Mouse (Mus musculus) CH12.LX (cell line): Measurements from ENCODE around the gene Foxn2. TPM values are rescaled to one million over a fixed set of nuclear protein-coding genes. Genes with fewer than 3 reads are reported as not detected.

Source experiments
- DNase-seq: peaks from one replicate; pipeline ENCODE4 v3.0.0-alpha.2; 2013; ENCODE audit errors: extremely low read depth
- H3K27ac ChIP-seq: 2 replicates; pipeline ENCODE4 v1.5.1; 2012; ENCODE audit warnings: low read depth, mild to moderate bottlenecking, control low read depth, moderate library complexity; ENCODE audit not compliant: insufficient read depth
- H3K27me3 ChIP-seq: replicated peaks from 2 replicates; pipeline ENCODE3; 2012; ENCODE audit warnings: inconsistent platforms
- H3K36me3 ChIP-seq, 2 experiments: replicated peaks in 1 of 2; 2 replicates each; pipeline versions ENCODE3 to v1.6.1; 2012; ENCODE audit warnings: inconsistent platforms in 1 of 2, low read length in 1 of 2, mild to moderate bottlenecking in 1 of 2, mixed read lengths in 1 of 2, moderate library complexity in 1 of 2; ENCODE audit not compliant: control insufficient read depth in 1 of 2, insufficient read depth in 1 of 2
- H3K4me1 ChIP-seq, 2 experiments: 2 replicates each; pipeline ENCODE4 v1.6.1; 2012; ENCODE audit warnings: inconsistent platforms in 1 of 2, moderate library complexity in 1 of 2; ENCODE audit not compliant: insufficient read depth in 2 of 2, control insufficient read depth in 1 of 2
- H3K4me2 ChIP-seq: 2 replicates; pipeline ENCODE4 v1.6.1; 2012; ENCODE audit warnings: low read depth, mild to moderate bottlenecking, control low read depth; ENCODE audit not compliant: poor library complexity, insufficient read depth, severe bottlenecking
- H3K4me3 ChIP-seq, 3 experiments: fragments of 150-350 bp in 1 of 3; sonication (generic) in 1 of 3; replicated peaks in 1 of 3; 2 replicates each; pipeline versions ENCODE3 to v1.5.1; 2011 to 2012; ENCODE audit warnings: low read depth in 2 of 3, low read length in 2 of 3, mild to moderate bottlenecking in 2 of 3, moderate library complexity in 2 of 3, control low read depth in 1 of 3, improper control_type of control experiment in 1 of 3, inconsistent platforms in 1 of 3, mixed read lengths in 1 of 3; ENCODE audit not compliant: poor library complexity in 1 of 3
- H3K79me2 ChIP-seq: replicated peaks from 2 replicates; pipeline ENCODE4 v1.6.1; 2012; ENCODE audit warnings: mild to moderate bottlenecking, moderate library complexity; ENCODE audit not compliant: control insufficient read depth, poor library complexity, insufficient read depth, severe bottlenecking; ENCODE audit errors: extremely low read depth
- H3K9ac ChIP-seq: 2 replicates; pipeline ENCODE4 v1.6.1; 2012; ENCODE audit warnings: low read depth, mild to moderate bottlenecking, control low read depth, moderate library complexity; ENCODE audit not compliant: insufficient read depth
- H3K9me3 ChIP-seq: replicated peaks from 2 replicates; pipeline ENCODE3; 2012; ENCODE audit warnings: low read length, inconsistent platforms, mixed read lengths
- BHLHE40 ChIP-seq: IDR thresholded peaks from 2 replicates; pipeline ENCODE4 v1.6.1; 2011; ENCODE audit warnings: mild to moderate bottlenecking, low read depth, low read length, improper control_type of control experiment
- CHD1 ChIP-seq: IDR thresholded peaks from 2 replicates; pipeline ENCODE4 v1.6.1; 2012; ENCODE audit warnings: low read depth, low read length, improper control_type of control experiment, inconsistent platforms
- CHD2 ChIP-seq: IDR thresholded peaks from 2 replicates; pipeline ENCODE4 v1.6.1; 2011; ENCODE audit warnings: low read length, improper control_type of control experiment
- CTCF ChIP-seq, 2 experiments: IDR thresholded peaks in 1 of 2; conservative IDR thresholded peaks in 1 of 2; 2 replicates each; pipeline ENCODE4 v1.5.1; 2011 to 2012; ENCODE audit warnings: low read depth in 2 of 2, low read length in 2 of 2, improper control_type of control experiment in 1 of 2, inconsistent platforms in 1 of 2, mild to moderate bottlenecking in 1 of 2, moderate library complexity in 1 of 2
- E2F4 ChIP-seq: IDR thresholded peaks from 2 replicates; pipeline ENCODE4 v1.6.1; 2011; ENCODE audit warnings: low read depth, low read length, improper control_type of control experiment; ENCODE audit not compliant: insufficient replicate concordance
- ELF1 ChIP-seq: IDR thresholded peaks from 2 replicates; pipeline ENCODE4 v1.6.1; 2014; ENCODE audit warnings: low read depth, mild to moderate bottlenecking, inconsistent platforms, low read length, improper control_type of control experiment
- EP300 ChIP-seq: IDR thresholded peaks from 2 replicates; pipeline ENCODE4 v1.6.1; 2011; ENCODE audit warnings: low read length, improper control_type of control experiment
- ETS1 ChIP-seq: conservative IDR thresholded peaks from 2 replicates; pipeline ENCODE4 v1.6.1; 2012; ENCODE audit warnings: low read depth, mild to moderate bottlenecking, inconsistent platforms, low read length, improper control_type of control experiment, moderate library complexity
- GABPA ChIP-seq: IDR thresholded peaks from 2 replicates; pipeline ENCODE4 v1.6.1; 2012; ENCODE audit warnings: low read depth, low read length, improper control_type of control experiment, inconsistent platforms; ENCODE audit not compliant: insufficient replicate concordance
- HCFC1 ChIP-seq: IDR thresholded peaks from 2 replicates; pipeline ENCODE4 v1.6.1; 2012; ENCODE audit warnings: low read depth, mild to moderate bottlenecking, inconsistent platforms, low read length, improper control_type of control experiment
- IRF4 ChIP-seq: IDR thresholded peaks from 2 replicates; pipeline ENCODE4 v1.6.1; 2014; ENCODE audit warnings: low read depth, mild to moderate bottlenecking, inconsistent platforms, low read length, improper control_type of control experiment
- JUN ChIP-seq: IDR thresholded peaks from 2 replicates; pipeline ENCODE4 v1.6.1; 2011; ENCODE audit warnings: low read depth, mild to moderate bottlenecking, low read length, improper control_type of control experiment, moderate library complexity; ENCODE audit not compliant: insufficient read depth
- JUND ChIP-seq: conservative IDR thresholded peaks from 2 replicates; pipeline ENCODE4 v1.6.1; 2011; ENCODE audit warnings: low read depth, low read length, improper control_type of control experiment
- KAT2A ChIP-seq: IDR thresholded peaks from 2 replicates; pipeline ENCODE4 v1.6.1; 2012; ENCODE audit warnings: low read length, improper control_type of control experiment, inconsistent platforms; ENCODE audit not compliant: insufficient replicate concordance
- MAFK ChIP-seq: IDR thresholded peaks from 2 replicates; pipeline ENCODE4 v1.6.1; 2011; ENCODE audit warnings: low read length, improper control_type of control experiment; ENCODE audit not compliant: insufficient replicate concordance
- MAX ChIP-seq: IDR thresholded peaks from 2 replicates; pipeline ENCODE4 v1.6.1; 2011; ENCODE audit warnings: low read length, improper control_type of control experiment
- MAZ ChIP-seq: IDR thresholded peaks from 2 replicates; pipeline ENCODE4 v1.6.1; 2012; ENCODE audit warnings: low read depth, mild to moderate bottlenecking, inconsistent platforms, low read length, improper control_type of control experiment, moderate library complexity
- MEF2A ChIP-seq: IDR thresholded peaks from 2 replicates; pipeline ENCODE4 v1.6.1; 2014; ENCODE audit warnings: low read depth, mild to moderate bottlenecking, inconsistent platforms, low read length, improper control_type of control experiment, borderline replicate concordance
- MXI1 ChIP-seq: IDR thresholded peaks from 2 replicates; pipeline ENCODE4 v1.6.1; 2011; ENCODE audit warnings: mild to moderate bottlenecking, low read depth, low read length, improper control_type of control experiment
- MYC ChIP-seq: IDR thresholded peaks from 2 replicates; pipeline ENCODE4 v1.6.1; 2011; ENCODE audit warnings: low read depth, mild to moderate bottlenecking, improper control_type of control experiment, low read length
- NELFE ChIP-seq: IDR thresholded peaks from 2 replicates; pipeline ENCODE4 v1.6.1; 2011; ENCODE audit warnings: low read depth, low read length, improper control_type of control experiment
- NRF1 ChIP-seq: IDR thresholded peaks from 2 replicates; pipeline ENCODE4 v1.6.1; 2014; ENCODE audit warnings: low read depth, mild to moderate bottlenecking, inconsistent platforms, low read length, improper control_type of control experiment, moderate library complexity
- PAX5 ChIP-seq: IDR thresholded peaks from 2 replicates; pipeline ENCODE4 v1.6.1; 2012; ENCODE audit warnings: low read length, inconsistent platforms, mixed read lengths
- POLR2A ChIP-seq: IDR thresholded peaks from 2 replicates; pipeline ENCODE4 v1.6.1; 2011; ENCODE audit warnings: low read depth, mild to moderate bottlenecking, improper control_type of control experiment, low read length
- POLR2AphosphoS2 ChIP-seq: IDR thresholded peaks from 2 replicates; pipeline ENCODE4 v1.6.1; 2011; ENCODE audit warnings: low read depth, low read length, improper control_type of control experiment
- RAD21 ChIP-seq: IDR thresholded peaks from 2 replicates; pipeline ENCODE4 v1.6.1; 2011; ENCODE audit warnings: low read depth, mild to moderate bottlenecking, low read length, improper control_type of control experiment, moderate library complexity
- RCOR1 ChIP-seq: conservative IDR thresholded peaks from 2 replicates; pipeline ENCODE4 v1.6.1; 2012; ENCODE audit warnings: low read depth, mild to moderate bottlenecking, inconsistent platforms, low read length, improper control_type of control experiment
- SIN3A ChIP-seq: IDR thresholded peaks from 2 replicates; pipeline ENCODE4 v1.6.1; 2012; ENCODE audit warnings: low read length, improper control_type of control experiment, inconsistent platforms
- SMC3 ChIP-seq: IDR thresholded peaks from 2 replicates; pipeline ENCODE4 v1.6.1; 2011; ENCODE audit warnings: low read depth, low read length, improper control_type of control experiment
- TBP ChIP-seq: conservative IDR thresholded peaks from 2 replicates; pipeline ENCODE4 v1.6.1; 2011; ENCODE audit warnings: low read depth, low read length, improper control_type of control experiment
- TCF12 ChIP-seq: IDR thresholded peaks from 2 replicates; pipeline ENCODE4 v1.6.1; 2014; ENCODE audit warnings: low read depth, mild to moderate bottlenecking, inconsistent platforms, low read length, improper control_type of control experiment
- UBTF ChIP-seq: IDR thresholded peaks from 2 replicates; pipeline ENCODE4 v1.6.1; 2012; ENCODE audit warnings: low read depth, mild to moderate bottlenecking, inconsistent platforms, low read length, improper control_type of control experiment, moderate library complexity
- USF1 ChIP-seq: IDR thresholded peaks from 2 replicates; pipeline ENCODE4 v1.6.1; 2014; ENCODE audit warnings: low read depth, mild to moderate bottlenecking, inconsistent platforms, low read length, improper control_type of control experiment
- USF2 ChIP-seq: conservative IDR thresholded peaks from 2 replicates; pipeline ENCODE4 v1.6.1; 2011; ENCODE audit warnings: low read depth, low read length, improper control_type of control experiment
- ZC3H11A ChIP-seq: IDR thresholded peaks from 2 replicates; pipeline ENCODE4 v1.6.1; 2012; ENCODE audit warnings: low read depth, mild to moderate bottlenecking, inconsistent platforms, low read length, improper control_type of control experiment
- ZKSCAN1 ChIP-seq: IDR thresholded peaks from 2 replicates; pipeline ENCODE4 v1.6.1; 2012; ENCODE audit warnings: low read depth, inconsistent platforms, low read length, improper control_type of control experiment, borderline replicate concordance
- ZMIZ1 ChIP-seq: IDR thresholded peaks from 2 replicates; pipeline ENCODE4 v1.6.1; 2012; ENCODE audit warnings: low read depth, mild to moderate bottlenecking, inconsistent platforms, low read length, improper control_type of control experiment
- ZNF384 ChIP-seq: IDR thresholded peaks from 2 replicates; pipeline ENCODE4 v1.6.1; 2012; ENCODE audit warnings: low read depth, low read length, improper control_type of control experiment, inconsistent platforms
- dilution Hi-C: fragments of 300-500 bp; cut with MboI; formaldehyde crosslinking; loops from 2 replicates; pipeline ENCODE4 v1.14.3; 2020; ENCODE audit warnings: low sequenced_read_pairs; ENCODE audit not compliant: extremely low pct_unique_long_range_greater_than_20kb, extremely low pct_ligation_motif_present
- in situ Hi-C: fragments of 300-500 bp; cut with MboI; formaldehyde crosslinking; loops from 3 replicates; pipeline ENCODE4 v1.14.3; 2019; ENCODE audit warnings: low sequenced_read_pairs, low pct_ligation_motif_present, low pct_unique_long_range_greater_than_20kb, mixed read lengths
- polyA plus RNA-seq: library from polyadenylated mRNA; unstranded; fragments of >175 nt; gene quantifications from 2 replicates; pipeline ENCODE4 v1.2.1, GENCODE M21; 2012; ENCODE audit warnings: low read depth; ENCODE audit not compliant: insufficient read length
- total RNA-seq, 2 experiments: library from RNA; depleted of rRNA; stranded (reverse); fragments of 300-350 nt in 1 of 2; fragments of >200 nt in 1 of 2; gene quantifications; 2 replicates each; pipeline ENCODE4 v1.2.3; 2012 to 2014

Foxn2 gene
- total RNA-seq (2012; rRNA removed) (13.2 and 16.2 TPM in 2 replicates), total RNA-seq (2014; rRNA removed) (24.6 and 27.9 TPM in 2 replicates), polyA plus RNA-seq (16.0 and 17.2 TPM in 2 replicates)

GRCm38 (mm10) chr17:88440285-88441000, at the start of gene Foxn2:
Foxn2 (plus strand) TSS chr17:88440711.
- DNase-seq = peak; percentile 89
- Histone ChIP-seq H3K27me3 (peaks cover 2% of the 10 kb centered on the region), H3K27ac (peak within 1 kb of the TSS; percentile 93), H3K4me1 (peaks cover 0 to 16% of the 10 kb centered on the region in 2 experiments; a peak in 2 of 4 replicates), H3K9ac (peak within 1 kb of the TSS; percentile 96), H3K4me3 (peak within 1 kb of the TSS; percentile 66 to 89 (median 89)), H3K9me3 (peaks cover 2% of the 10 kb centered on the region), H3K79me2 (peaks cover 28% of the 10 kb centered on the region), H3K4me2 (peak within 1 kb of the TSS; percentile 74), H3K36me3 (no peaks in the 10 kb centered on the region)
- TF ChIP-seq JUN (no peak), POLR2AphosphoS2 (no peak), MAZ (peak; percentile 83), ETS1 (no peak), CTCF (conservative IDR thresholded peaks at IDR 0.05 in 1 of 2, IDR thresholded peaks at IDR 0.05 in 1 of 2; ENCODE audit: low read depth in 2 of 2, low read length in 2 of 2) (no peak), E2F4 (peak; percentile 38; the same call in 1 of the 2 replicates), USF2 (no peak), SIN3A (peak; percentile 42; the same call in 1 of the 2 replicates), TBP (no peak), ZMIZ1 (no peak), IRF4 (no peak), ELF1 (peak; percentile 67; the same call in 1 of the 2 replicates), ZC3H11A (no peak), HCFC1 (no peak), RAD21 (no peak), NELFE (peak; percentile 17; the same call in 1 of the 2 replicates), MXI1 (peak; percentile 84), MYC (no peak), ZKSCAN1 (no peak), SMC3 (no peak), RCOR1 (no peak), JUND (no peak), MAX (peak; percentile 91), BHLHE40 (no peak; the same call in 1 of the 2 replicates), POLR2A (peak; percentile 71), CHD1 (no peak), TCF12 (peak; percentile 57), EP300 (no peak), MEF2A (no peak), MAFK (no peak), KAT2A (no peak), ZNF384 (no peak), NRF1 (no peak), GABPA (no peak), PAX5 (no peak), UBTF (no peak; the same call in 1 of the 2 replicates), USF1 (no peak), CHD2 (no peak; the same call in 1 of the 2 replicates)
- dilution Hi-C loops (no loop called here), in situ Hi-C loops (no loop called here)
